Mouse (Mus musculus): ENCODE data around the gene Gm38100.

Gene Gm38100

DNA sequence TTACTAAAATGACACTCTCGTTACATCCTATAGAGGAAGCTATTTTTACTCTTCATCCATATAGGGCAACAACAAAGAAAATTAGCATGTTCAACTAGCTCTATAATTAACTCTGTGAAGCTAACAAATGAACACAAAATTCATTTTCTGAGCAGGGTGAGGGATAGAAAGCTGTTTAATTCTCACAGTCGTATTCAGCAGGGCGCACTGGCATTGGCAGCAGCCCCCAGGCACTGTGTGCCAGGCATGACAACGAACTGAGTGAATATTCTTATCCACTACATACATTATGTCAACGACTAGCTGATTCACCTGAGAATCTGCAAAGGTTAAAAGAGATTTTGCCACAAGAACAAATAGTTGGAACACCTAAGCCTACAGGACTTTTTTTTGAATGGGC is 50.6 kb downstream of the Gm38100 start:
- DNase-seq = no peak

All from cerebellum, adult 11-12 months (tissue).